Mouse (Mus musculus): ENCODE measurements around the gene 4930556J24Rik. TPM values are rescaled to one million over a fixed set of nuclear protein-coding genes. Genes with fewer than 3 reads are reported as not detected.

The 4930556J24Rik gene
- polyA plus RNA-seq, 1 experiment from 2014 or later, result not detected

GRCm38 (mm10) chr11:3921281-3921850, 55.2 kb downstream of the 4930556J24Rik start:
- Histone ChIP-seq H3K4me3 (ENCODE audit: low read depth, low read length) (no peak overlapping the region), H3K4me1 (ENCODE audit: insufficient read depth) (no peaks in the 10 kb centered on the region)
- no peak for ATAC-seq

GRCm38 (mm10) chr11:3920476-3920875, 56.1 kb downstream of the 4930556J24Rik start:
- no peak for TF ChIP-seq CTCF (IDR thresholded peaks at IDR 0.05; ENCODE audit: low read depth)
- Histone ChIP-seq H3K9ac (replicated peaks) (no peak overlapping the region), H3K27ac (ENCODE audit: low read depth) (no peak overlapping the region), H3K4me1 (ENCODE audit: insufficient read depth) (no peaks in the 10 kb centered on the region), H3K4me2 (ENCODE audit: low read depth, low read length) (no peak overlapping the region), H3K4me3 (ENCODE audit: low read depth, low read length) (no peak overlapping the region), H3K27me3 (ENCODE audit: insufficient read depth, low read length) (no peaks in the 10 kb centered on the region), H3K9me3 (ENCODE audit: low read length) (no peaks in the 10 kb centered on the region), H3K36me3 (replicated peaks; ENCODE audit: insufficient read depth, low read length) (peaks cover 32% of the 10 kb centered on the region)
- DNase-seq (no peak), ATAC-seq (no peak)
- WGBS (ENCODE audit: insufficient replicate concordance), result 79% methylated on average over 7 of the region's 7 CpGs

More at GRCm38 (mm10) chr11:3921281-3921850, 55.2 kb downstream of the 4930556J24Rik start:
- peaks cover 40% of the 10 kb centered on the region for H3K36me3 ChIP-seq (replicated peaks; ENCODE audit: insufficient read depth, low read length)
- H3K4me2 ChIP-seq (ENCODE audit: low read depth, low read length), result no peak overlapping the region
- DNase-seq, result peak; percentile 45
- H3K27me3 ChIP-seq (ENCODE audit: insufficient read depth, low read length), result no peaks in the 10 kb centered on the region
- TF ChIP-seq CTCF (IDR thresholded peaks at IDR 0.05; ENCODE audit: low read depth) (peak; percentile 81), EP300 (IDR thresholded peaks at IDR 0.05; ENCODE audit: low read depth) (no peak)
- no peak overlapping the region for H3K9ac ChIP-seq (replicated peaks)
- no peak overlapping the region for H3K27ac ChIP-seq (ENCODE audit: low read depth)
- no peaks in the 10 kb centered on the region for H3K9me3 ChIP-seq (ENCODE audit: low read length)
- 33% methylated on average over 8 of the region's 8 CpGs for WGBS (ENCODE audit: insufficient replicate concordance)

- TF ChIP-seq CTCF (IDR thresholded peaks at IDR 0.05; ENCODE audit: low read depth), result peak; percentile 56
- no peak for TF ChIP-seq EP300 (IDR thresholded peaks at IDR 0.05; ENCODE audit: low read depth)
- Histone ChIP-seq H3K4me3 (ENCODE audit: low read depth, low read length) (no peak overlapping the region), H3K27me3 (ENCODE audit: insufficient read depth, low read length) (peaks cover 7% of the 10 kb centered on the region), H3K4me1 (ENCODE audit: insufficient read depth) (peaks cover 7% of the 10 kb centered on the region), H3K9ac (replicated peaks) (no peak overlapping the region), H3K27ac (ENCODE audit: low read depth) (no peak overlapping the region), H3K9me3 (ENCODE audit: low read length) (no peaks in the 10 kb centered on the region), H3K36me3 (replicated peaks; ENCODE audit: insufficient read depth, low read length) (peaks cover 21% of the 10 kb centered on the region), H3K4me2 (ENCODE audit: low read depth, low read length) (no peak overlapping the region)
- no peak for ATAC-seq
- no peak for DNase-seq
- WGBS (ENCODE audit: insufficient replicate concordance), result 48% methylated on average over 1 of the region's 1 CpGs
Measured at GRCm38 (mm10) chr11:3918738-3919137, 57.8 kb downstream of the 4930556J24Rik start.

- Histone ChIP-seq H3K27me3 (ENCODE audit: insufficient read depth, low read length) (peaks cover 26% of the 10 kb centered on the region), H3K9ac (replicated peaks) (peak within 1 kb of the TSS; percentile 41), H3K4me1 (ENCODE audit: insufficient read depth) (peaks cover 17% of the 10 kb centered on the region), H3K4me3 (ENCODE audit: low read depth, low read length) (peak within 1 kb of the TSS; percentile 59), H3K4me2 (ENCODE audit: low read depth, low read length) (peak within 1 kb of the TSS; percentile 84), H3K36me3 (replicated peaks; ENCODE audit: insufficient read depth, low read length) (0 out of 2 replicates have a peak, but pooled peaks cover 4% of the 10 kb centered on the region), H3K9me3 (ENCODE audit: low read length) (no peaks in the 10 kb centered on the region), H3K27ac (ENCODE audit: low read depth) (0 out of 2 replicates have a peak within 1 kb of the TSS, but pooled peaks have one; percentile 39)
- peak; percentile 90 for TF ChIP-seq CTCF (IDR thresholded peaks at IDR 0.05; ENCODE audit: low read depth)
- TF ChIP-seq EP300 (IDR thresholded peaks at IDR 0.05; ENCODE audit: low read depth), result no peak
- DNase-seq (peak; percentile 85), ATAC-seq (peak; percentile 72)
- WGBS (ENCODE audit: insufficient replicate concordance), result 1% methylated on average over 28 of the region's 28 CpGs
Measured at GRCm38 (mm10) chr11:3914109-3914840, 62.3 kb downstream of the 4930556J24Rik start, which contains the start of gene Slc35e4. Gene Slc35e4 (minus strand): TSS chr11:3914664.

- H3K4me3 ChIP-seq (ENCODE audit: low read depth, low read length), result peak overlapping the region; percentile 59
- no peaks in the 10 kb centered on the region for H3K36me3 ChIP-seq (replicated peaks; ENCODE audit: insufficient read depth, low read length)
- DNase-seq (peak; percentile 81), ATAC-seq (peak; percentile 71)
- TF ChIP-seq EP300 (IDR thresholded peaks at IDR 0.05; ENCODE audit: low read depth), result no peak
- no peak for TF ChIP-seq CTCF (IDR thresholded peaks at IDR 0.05; ENCODE audit: low read depth)
- H3K9ac ChIP-seq (replicated peaks), result peak overlapping the region; percentile 41
- no peaks in the 10 kb centered on the region for H3K9me3 ChIP-seq (ENCODE audit: low read length)
- H3K27ac ChIP-seq (ENCODE audit: low read depth), result 0 out of 2 replicates have a peak overlapping the region, but pooled peaks have one; percentile 22
- under 1% methylated on average over 65 of the region's 65 CpGs for WGBS (ENCODE audit: insufficient replicate concordance)
- H3K27me3 ChIP-seq (ENCODE audit: insufficient read depth, low read length), result peaks cover 26% of the 10 kb centered on the region
- H3K4me2 ChIP-seq (ENCODE audit: low read depth, low read length), result peak overlapping the region; percentile 84
- H3K4me1 ChIP-seq (ENCODE audit: insufficient read depth), result peaks cover 17% of the 10 kb centered on the region
Measured at GRCm38 (mm10) chr11:3913316-3914108, 63.1 kb downstream of the 4930556J24Rik start.

- peak overlapping the region; percentile 41 for H3K9ac ChIP-seq (replicated peaks)
- ATAC-seq, result no peak
- no peak overlapping the region for H3K27ac ChIP-seq (ENCODE audit: low read depth)
- TF ChIP-seq CTCF (IDR thresholded peaks at IDR 0.05; ENCODE audit: low read depth) (peak; percentile 14; the same call in 1 of the 2 replicates), EP300 (IDR thresholded peaks at IDR 0.05; ENCODE audit: low read depth) (no peak)
- peak overlapping the region; percentile 84 for H3K4me2 ChIP-seq (ENCODE audit: low read depth, low read length)
- no peaks in the 10 kb centered on the region for H3K9me3 ChIP-seq (ENCODE audit: low read length)
- H3K36me3 ChIP-seq (replicated peaks; ENCODE audit: insufficient read depth, low read length), result no peaks in the 10 kb centered on the region
- WGBS (ENCODE audit: insufficient replicate concordance), result 9% methylated on average over 16 of the region's 16 CpGs
- peak overlapping the region; percentile 59 for H3K4me3 ChIP-seq (ENCODE audit: low read depth, low read length)
- DNase-seq, result no peak
- H3K27me3 ChIP-seq (ENCODE audit: insufficient read depth, low read length), result peaks cover 26% of the 10 kb centered on the region
- peaks cover 17% of the 10 kb centered on the region for H3K4me1 ChIP-seq (ENCODE audit: insufficient read depth)
Measured at GRCm38 (mm10) chr11:3912875-3913271, 63.7 kb downstream of the 4930556J24Rik start.

Data from liver, postnatal 0 days (tissue).